Mouse (Mus musculus): ENCODE measurements at regions not wholly inside any gene's neighbourhood (a gene's known extent, or its start where the extent isn't known, plus 50 kb on each side); places are given as distances from the start of the nearest gene placed in this dataset.

DNA sequence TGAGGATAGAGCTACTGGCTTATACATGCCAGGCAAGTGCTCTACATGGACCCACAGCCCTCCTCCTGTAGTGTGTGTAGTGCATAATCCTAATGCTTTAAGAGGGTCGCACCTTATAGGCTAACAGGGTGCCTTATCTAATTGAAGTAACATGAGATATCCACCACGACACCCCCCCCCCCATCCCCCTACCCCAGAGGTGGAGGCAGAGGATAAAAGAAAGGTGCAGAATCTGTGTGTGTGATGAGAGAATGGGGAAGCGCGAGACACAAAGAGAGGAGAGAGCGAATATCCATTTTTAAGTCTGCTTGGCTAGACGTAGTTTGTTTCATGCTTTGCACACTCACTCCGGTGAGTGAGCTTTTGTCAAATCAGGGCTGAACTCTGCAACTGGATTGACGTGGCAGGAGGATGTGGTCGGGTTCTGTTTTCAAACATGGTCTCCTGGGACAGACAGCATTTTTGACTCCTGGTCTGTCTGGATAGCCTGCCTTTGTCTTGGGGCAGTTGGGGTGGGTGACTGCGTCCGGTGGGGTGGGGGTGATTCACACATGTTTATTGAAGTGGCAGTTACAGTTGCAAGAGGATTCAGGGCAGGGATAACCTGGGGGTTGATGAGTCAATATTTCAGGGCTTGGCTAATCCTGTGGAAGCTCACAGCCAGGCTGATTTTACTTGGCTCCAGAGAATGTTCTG lies 99.3 kb upstream of the Fut8 start:
- intact Hi-C loops (cut with DNase I; ENCODE audit: low total_unique reads), result no loop called here
- no peak for DNase-seq

DNA sequence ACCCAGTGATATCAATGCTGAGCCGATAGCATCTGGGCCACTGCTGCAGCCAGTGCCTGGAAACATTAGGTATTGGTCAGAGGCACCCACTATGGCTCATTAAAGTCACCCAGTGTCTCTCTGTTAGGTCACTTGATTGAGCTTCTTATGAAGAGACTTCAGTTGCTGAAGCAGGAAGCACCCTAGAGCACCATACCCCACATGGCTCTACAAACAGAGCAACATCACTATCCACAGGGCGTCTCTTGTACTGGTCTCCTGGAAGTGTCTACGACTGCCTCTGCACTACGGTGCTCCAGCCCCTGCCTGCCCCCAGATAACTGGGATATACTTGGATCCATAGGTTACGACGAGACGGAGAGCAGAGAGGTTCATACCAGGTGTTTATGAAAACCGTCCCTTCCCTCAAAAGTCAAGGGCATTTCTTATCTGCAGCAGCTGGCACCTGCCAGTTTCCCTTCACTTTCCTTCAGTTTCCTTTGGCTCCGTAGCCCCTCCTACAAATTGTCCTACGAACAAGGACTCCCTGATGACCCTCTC lies 100.6 kb upstream of the Fut8 start:
- DNase-seq, result no peak
- intact Hi-C loops (cut with DNase I; ENCODE audit: low total_unique reads), result no loop called here

DNA sequence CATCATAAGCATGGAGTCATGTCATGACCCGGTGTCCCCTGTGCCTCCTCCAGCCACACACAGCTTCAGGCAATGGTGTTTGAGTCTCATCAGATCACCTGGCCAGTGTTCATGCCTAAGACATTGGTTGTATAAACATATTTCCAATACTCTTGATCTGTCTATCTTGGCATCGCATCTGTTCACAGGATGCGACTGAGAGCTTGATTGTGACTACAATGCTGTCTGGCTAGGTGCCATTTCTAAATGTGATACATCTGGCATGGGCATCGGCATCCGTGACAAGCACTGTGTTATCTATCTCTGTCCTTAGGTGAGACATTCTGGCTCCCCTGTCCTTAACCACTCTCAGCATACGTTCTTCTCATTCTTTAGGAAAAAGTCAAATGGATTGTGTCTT lies 102.3 kb upstream of the Fut8 start:
- intact Hi-C loops (cut with DNase I; ENCODE audit: low total_unique reads), result no loop called here
- DNase-seq, result no peak

DNA sequence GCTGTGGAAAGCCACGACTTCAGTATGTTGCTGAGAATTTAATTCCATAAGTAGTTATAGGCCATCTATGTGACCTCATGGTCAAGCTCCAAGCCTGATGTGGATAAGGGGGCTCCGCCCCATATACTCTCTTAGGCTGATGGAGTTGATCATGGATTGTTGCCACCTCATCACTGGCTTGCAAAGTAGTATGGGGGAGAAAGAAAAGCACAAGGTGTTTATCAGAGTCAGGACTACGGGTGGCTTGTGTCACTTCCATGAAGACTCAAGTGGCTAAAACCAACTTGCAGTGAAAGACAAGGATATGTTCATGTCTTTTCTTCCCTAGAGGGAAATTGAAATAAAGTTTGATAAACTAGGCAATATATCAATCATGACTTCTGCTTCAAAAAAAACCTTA lies 102.9 kb upstream of the Fut8 start:
- DNase-seq, result no peak
- intact Hi-C loops (cut with DNase I; ENCODE audit: low total_unique reads), result no loop called here

DNA sequence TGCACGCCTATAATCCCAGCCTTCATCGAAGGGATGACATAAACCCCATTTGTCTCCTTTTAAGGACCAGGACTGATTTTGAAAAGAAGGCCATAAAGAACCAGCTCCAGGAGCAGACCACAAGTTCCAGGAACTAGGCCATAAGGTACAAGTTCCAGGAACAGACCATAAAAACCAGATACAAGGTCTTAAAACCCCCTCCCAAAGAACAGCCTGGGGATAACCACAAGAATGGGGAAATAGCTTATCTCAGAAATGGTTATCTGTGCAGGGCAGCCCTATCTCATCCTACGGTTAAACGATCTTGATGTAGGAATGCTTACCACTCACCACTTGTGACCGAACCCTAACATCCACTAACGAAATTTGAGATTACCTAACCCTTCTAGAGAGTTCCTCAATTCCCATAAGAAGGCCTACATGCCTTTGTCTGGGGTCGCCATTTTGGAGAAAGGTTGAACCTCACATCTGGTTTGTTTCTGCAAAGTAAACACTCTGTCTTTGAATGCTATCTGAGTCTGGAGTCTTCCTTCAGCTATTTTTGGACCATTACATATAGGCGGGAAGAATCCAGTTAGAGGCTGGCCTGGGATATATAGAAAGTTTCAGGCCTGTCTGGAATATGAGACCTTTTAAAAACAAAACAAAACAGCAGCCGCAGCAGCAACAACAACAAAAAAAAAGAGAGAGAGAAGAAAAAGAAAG lies 103.5 kb upstream of the Fut8 start:
- no peak for DNase-seq
- intact Hi-C loops (cut with DNase I; ENCODE audit: low total_unique reads), result no loop called here

DNA sequence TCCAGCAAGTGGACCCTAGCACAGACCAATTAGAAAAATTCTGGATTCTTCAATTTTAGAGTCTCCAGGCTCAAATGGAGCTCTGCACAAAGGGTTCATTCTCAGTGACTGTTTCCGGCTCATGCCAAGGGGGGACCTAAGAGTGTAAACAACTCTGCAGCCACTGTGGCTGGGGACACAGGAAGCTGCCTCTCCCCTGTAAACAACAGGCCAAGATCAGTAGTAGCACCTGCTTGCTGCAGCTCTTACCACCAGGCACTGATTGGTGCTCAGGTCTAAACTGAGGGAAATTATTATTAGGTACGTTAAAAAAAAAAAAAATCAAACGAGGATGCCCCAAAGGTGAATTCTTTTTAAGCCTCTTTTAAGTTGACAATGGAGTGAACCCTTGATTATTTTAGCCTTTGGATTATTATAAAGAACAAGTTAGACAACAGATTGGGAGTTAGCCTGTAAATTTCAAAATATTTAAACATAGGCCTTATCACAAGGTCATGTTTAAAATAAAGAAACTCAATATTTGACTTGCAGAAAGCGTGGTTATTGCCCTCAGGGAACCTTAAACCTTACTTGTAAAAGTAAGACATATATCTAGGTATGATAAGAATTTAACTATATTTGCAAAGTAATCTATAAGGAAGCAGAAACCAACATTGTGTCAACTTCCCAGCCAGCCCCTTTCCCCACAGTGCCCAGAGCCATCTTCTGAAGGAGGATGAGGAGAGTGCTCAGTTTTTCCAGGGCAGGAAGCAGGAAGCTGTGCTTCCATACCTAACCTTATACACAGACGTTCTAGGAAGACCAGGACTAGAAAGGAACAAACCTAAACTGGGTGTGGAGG lies 104.2 kb upstream of the Fut8 start:
- no peak for DNase-seq
- intact Hi-C loops (cut with DNase I; ENCODE audit: low total_unique reads), result no loop called here

DNA sequence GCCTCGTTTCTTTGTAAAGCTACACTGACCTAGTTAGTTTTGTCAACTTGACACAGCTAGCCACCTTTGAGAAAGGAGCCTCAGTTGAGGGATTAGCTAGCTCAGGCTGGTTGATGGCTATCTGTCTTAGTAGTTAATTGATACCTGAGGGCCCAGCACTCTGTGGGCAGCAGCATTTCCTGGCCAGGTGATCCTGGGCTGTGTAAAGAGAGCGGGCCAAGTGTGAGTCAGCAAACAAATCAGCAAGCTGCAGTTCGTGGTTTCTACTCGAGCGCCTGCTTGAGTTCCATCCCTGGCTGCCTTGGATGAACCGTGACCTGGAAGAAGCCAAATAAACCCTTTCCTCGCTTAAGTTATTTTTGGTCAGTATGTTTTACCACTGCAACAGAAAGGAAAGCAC lies 106.6 kb upstream of the Fut8 start:
- no peak for DNase-seq
- intact Hi-C loops (cut with DNase I; ENCODE audit: low total_unique reads), result no loop called here

DNA sequence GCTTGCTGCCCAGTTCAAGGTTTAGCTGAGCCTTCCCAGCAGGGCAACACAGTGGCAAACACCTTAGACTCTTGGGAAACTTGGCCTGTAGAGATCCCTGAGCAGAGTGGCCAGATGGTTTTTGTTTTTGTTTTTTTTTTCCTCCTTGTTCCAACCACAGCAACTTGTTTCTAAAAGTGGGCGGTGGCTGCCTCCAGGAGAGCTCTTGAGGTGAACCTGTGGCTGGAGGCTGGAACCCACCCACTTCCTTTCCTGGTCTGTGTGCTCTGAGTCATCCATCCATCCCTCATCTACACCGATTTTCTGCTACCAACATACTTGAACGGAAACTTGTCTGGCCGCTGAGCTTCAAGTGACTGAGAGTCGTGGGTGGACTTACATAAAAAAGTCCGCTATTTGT lies 107.4 kb upstream of the Fut8 start:
- no peak for DNase-seq
- intact Hi-C loops (cut with DNase I; ENCODE audit: low total_unique reads), result no loop called here

DNA sequence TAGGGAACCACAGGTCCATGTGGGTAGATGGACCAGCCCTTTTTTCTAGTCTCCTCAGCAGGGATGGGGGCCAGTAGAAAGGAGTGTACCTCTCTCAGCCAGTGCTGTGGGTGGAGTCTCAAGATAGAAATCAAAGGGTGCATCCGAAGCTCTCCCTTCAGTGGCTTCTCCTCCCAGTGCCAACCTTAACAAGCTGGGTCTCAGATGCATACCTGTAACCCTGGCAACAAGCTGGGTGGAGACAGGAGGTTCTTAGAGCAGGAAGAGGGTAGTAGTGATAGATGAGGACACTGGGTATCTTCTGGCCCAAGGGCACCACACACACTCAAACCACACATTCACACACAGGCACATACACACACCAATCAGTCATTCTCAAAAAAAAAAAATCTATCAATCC lies 113.7 kb upstream of the Fut8 start:
- DNase-seq, result no peak
- intact Hi-C loops (cut with DNase I; ENCODE audit: low total_unique reads), result no loop called here

DNA sequence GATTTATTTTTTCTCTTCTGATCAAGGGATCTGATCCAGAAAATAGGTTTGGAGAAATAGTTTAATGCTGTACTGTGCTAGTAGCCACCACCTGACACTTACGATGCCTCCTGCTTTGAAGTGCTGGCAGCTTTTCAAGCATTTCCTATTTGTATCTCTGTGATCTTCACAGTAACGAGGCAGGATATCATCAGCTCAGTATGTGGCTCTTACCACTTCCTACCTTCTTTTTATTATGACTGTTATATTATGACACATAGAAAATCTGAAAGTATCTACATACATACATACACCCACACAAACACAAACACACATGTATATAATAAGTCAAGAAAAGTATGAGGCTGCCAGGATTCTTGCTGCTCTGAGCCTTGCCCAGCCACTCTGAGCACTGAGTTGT lies 124.4 kb upstream of the Fut8 start:
- intact Hi-C loops (cut with DNase I; ENCODE audit: low total_unique reads), result no loop called here
- no peak for DNase-seq

DNA sequence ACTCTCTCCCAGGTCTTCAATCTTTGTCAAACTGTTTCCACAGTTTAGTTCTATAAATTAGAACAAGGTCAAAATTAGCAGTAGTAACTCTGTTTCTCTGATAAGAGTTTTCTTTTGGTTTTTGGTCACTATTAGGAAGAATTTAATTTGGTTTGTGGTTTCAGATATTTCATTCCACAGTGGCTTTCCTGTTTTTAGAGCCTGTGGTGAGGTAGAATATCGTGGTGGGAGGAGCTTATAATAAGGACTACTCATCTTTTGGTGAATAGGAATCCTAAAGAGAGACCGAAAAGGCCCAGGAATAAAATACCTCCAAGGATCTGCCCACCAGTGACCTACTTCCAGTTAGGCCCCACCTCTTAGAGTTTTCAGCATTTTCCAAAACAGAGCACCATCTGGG lies 125.8 kb upstream of the Fut8 start:
- DNase-seq, result no peak
- intact Hi-C loops (cut with DNase I; ENCODE audit: low total_unique reads), result no loop called here

DNA sequence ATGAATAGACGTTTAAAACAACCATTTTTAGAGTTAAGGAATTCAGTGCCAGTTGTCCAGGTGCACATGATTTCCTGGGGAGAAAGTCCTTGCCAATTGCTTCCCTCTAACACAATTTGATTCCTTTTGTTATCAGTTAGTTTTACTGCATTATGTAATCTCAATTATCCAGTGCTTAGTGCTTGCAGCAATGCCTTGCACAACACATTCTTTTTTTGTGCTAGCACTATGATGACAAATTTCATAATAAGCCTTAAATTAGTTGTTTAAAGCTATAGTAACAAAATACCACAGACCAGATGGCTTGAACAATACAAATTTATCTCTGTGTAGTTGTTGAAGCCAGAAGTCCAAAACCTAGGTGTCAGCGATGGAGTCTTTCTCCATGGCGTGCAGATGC lies 130.7 kb upstream of the Fut8 start:
- no peak for DNase-seq
- intact Hi-C loops (cut with DNase I; ENCODE audit: low total_unique reads), result no loop called here

DNA sequence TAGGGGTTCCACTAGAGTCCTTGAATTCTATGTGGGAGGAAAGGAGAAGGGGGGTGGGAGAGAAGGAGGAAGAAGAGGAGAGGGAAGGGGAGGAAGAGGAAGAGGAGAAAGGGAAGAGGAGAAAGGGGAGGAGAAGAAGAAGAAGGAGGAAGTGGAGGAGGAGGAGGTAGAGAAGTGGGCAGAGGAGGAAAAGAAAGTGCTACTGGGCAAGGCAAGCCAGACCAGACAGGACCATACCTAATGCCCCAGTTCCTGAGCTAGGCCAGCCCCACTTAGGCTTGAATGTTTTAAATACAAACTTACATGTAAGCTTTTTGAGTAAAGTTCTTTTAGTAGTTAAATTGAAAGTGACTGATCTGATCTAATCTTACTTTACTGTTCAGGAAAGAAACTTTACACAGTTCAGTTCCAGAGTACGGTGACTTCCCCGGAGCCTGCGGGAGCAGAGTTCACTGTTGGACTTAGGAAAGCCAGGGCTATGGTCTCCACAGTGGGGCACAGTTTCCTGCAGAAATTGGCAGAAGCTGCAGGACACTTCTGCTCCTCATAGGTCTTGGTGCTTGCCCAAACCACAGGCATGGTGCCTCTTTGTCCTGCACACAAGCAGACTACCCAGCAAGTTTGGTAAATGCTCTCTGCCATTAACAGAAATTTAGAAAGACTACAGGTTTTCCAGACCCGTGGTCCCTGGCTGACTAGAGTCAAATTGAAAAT lies 131.9 kb upstream of the Fut8 start:
- no peak for DNase-seq
- intact Hi-C loops (cut with DNase I; ENCODE audit: low total_unique reads), result no loop called here

DNA sequence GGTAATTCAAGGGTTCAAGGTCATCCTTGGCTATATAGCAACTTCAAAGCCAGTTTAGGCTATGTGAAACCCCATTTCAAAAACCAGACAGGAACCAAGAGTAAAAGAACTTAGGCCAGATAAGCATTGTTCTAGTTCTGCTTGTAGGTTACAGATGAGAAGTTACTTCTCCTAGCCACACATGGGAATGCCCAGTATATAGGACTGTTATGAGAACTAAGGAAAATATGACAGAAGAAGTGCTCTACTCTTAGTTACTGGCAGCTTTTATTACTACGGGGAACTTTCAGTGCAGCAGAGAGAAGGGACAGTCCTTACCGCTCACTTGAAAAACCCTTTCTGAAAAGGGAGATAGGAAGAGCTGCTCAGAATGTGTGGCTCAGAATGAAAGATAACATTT lies 137.4 kb upstream of the Fut8 start:
- no peak for DNase-seq
- intact Hi-C loops (cut with DNase I; ENCODE audit: low total_unique reads), result no loop called here

DNA sequence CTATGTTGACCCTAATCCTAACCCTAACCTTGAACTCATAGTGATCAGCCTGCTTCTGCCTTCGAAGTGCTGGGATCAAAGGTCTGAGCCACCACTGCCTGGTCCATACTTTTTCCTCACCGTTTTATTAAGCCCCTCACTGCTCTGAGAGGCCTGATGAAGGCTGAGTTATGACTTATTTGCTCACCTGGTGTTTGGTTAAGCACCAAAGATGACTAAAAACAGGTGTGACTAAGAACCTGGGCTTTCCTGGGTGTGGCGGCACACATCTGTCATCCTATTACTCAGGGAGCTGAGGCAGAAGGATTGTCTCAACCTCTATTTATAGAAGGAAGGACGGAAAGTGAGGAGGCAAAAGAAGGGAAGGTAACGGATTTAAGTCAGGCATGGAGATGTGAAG lies 137.5 kb upstream of the Max start:
- intact Hi-C loops (cut with DNase I; ENCODE audit: low total_unique reads), result no loop called here
- no peak for DNase-seq

DNA sequence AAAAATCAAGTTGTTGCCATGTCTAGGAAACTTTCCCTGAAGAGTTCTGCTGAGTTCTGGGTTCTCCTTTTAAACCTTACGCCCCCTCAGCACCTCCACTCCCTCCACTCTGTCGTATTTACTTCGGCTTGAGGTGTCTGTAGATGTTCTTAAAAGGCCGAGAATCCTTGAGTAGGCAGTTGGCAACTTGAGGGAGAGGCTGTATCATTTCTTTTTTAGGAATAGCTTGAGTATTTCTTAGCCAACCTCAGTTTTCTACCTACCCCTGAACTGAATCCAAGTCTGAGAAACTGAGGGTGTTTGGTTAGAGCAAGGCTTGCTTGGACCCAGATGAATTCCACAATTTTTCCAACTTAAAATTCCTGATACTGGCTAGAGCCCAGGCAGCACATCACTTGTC lies 136.8 kb upstream of the Max start:
- no peak for DNase-seq
- intact Hi-C loops (cut with DNase I; ENCODE audit: low total_unique reads), result no loop called here

DNA sequence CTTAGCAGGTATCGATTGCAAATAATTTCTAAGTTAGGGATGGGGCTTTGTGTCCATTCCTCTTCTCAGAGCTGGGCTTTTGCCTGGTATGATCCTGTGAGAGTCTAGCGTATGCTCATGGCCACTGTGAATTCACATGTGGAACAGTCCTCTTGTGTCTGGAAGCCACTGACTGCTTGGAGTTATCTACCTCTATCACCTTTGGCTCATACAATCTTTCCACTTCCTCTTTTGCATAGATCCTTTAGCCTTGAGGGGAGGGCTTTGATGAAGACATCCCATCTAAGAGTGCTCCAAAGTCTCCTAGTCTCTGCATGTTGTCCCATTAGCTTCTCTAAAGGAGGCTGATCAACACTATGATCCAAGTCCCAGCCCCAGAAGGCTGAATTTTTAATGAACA lies 135.8 kb upstream of the Max start:
- no peak for DNase-seq
- intact Hi-C loops (cut with DNase I; ENCODE audit: low total_unique reads), result no loop called here

DNA sequence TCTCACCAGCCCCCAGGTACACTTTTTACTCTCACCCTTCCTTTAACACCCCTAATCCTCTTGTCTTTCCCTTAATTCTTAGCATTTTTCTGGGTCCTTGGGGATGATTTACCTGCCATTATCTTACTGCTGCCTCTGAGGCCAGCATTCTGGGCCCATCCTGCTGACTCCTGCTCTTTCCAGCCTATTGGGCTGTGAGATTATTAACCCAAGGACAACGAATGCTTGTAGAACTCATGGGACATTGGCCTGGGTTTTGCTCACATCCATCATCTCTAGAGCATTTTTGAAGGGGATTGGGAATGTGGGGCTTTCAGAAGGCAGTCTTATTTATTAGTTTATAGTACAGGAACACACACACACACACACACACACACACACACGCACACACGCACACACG lies 134.5 kb upstream of the Max start:
- no peak for DNase-seq
- intact Hi-C loops (cut with DNase I; ENCODE audit: low total_unique reads), result no loop called here

DNA sequence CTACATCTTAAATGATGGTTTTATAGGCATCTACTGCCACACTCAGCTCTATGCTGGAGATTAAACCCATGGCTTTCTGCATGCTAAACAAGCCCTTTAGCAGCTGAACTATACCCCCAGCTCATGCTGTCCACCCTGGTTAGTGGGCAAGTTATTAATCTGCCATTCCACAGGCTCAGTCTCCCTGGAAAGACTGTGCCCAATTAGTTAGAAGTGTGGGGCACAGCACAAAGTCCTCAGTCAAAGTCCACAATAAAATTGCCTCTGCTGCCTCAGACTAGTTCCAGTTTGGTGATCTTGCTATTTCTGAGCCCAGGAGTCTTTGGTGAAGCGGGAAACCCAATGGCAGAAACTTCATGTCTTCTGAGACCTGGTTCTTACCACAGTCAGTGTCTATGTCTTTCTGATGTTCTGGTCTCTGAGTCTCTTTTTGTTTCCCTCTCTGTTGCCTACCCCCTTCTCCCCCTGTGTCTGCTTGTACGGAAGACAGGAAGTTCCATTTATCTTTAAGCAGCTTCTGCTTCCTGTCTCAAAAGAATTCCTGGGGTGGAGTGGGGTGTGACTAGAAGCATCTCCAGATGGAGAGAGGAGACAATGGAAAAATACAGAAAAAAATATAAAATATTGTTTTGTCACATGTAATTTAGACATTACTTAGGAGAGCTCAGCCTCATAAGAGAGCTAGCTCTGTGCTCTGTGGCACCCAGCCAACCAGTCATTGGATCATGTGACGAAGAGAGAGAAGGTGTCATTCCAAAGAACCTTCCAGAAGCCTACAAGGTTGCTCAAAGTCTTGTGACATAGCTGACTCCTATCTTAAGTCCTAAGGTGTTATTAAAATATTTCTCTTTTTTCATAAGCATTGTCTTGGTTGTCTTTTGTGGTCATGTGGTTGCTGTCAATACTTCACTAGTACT lies 133.3 kb upstream of the Max start:
- intact Hi-C loops (cut with DNase I; ENCODE audit: low total_unique reads), result no loop called here
- no peak for DNase-seq

All from gastrocnemius, postnatal 14 days (tissue).